Mouse (Mus musculus): ENCODE measurements around the gene A030005K14Rik. TPM values are rescaled to one million over a fixed set of nuclear protein-coding genes. Genes with fewer than 3 reads are reported as not detected.

The A030005K14Rik gene
- total RNA-seq (2023): not detected

DNA sequence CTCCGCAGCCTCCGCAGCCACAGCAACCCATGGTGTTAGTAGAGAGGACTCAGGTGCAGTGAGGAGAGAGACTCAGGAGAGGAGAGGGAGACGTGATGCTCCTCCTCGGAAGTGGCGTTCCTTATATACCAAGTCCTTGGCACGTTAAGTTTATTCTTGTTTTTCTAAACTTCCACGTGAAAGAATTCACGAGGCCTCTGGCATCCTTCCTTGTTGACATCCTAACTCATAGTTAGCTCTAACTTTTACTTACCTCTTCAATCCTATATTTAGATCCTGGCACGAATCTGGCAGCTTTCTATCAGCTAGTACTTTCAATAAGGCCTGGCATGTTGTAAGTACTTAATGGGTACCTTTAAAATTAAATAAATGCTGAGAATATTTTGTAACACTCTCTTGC, at the start of gene A030005K14Rik:
A030005K14Rik (minus strand) TSS at position 101 of the 400 bp plus-strand sequence.

DNA sequence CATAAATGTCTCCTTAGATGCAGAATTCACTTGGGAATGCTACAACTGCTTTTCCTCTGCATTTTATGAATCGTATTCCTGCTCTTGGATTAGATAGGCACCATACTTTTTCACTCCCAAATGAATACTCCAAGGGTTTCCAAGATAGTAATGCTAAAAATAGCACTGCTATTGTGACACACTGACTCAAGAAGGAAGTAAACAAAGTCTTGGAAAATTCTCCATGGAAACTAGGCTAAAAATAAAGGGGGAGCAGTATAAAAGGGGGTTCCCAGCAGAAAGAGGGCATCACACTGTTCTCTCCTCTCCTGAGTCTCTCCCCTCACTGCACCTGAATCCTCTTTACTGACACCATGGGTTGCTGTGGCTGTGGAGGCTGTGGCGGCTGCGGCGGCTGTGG, 1.5 kb upstream of the A030005K14Rik start, which contains the start of gene Krtap28-13:
Krtap28-13 (plus strand) TSS at position 288 of the 400 bp plus-strand sequence.

DNA sequence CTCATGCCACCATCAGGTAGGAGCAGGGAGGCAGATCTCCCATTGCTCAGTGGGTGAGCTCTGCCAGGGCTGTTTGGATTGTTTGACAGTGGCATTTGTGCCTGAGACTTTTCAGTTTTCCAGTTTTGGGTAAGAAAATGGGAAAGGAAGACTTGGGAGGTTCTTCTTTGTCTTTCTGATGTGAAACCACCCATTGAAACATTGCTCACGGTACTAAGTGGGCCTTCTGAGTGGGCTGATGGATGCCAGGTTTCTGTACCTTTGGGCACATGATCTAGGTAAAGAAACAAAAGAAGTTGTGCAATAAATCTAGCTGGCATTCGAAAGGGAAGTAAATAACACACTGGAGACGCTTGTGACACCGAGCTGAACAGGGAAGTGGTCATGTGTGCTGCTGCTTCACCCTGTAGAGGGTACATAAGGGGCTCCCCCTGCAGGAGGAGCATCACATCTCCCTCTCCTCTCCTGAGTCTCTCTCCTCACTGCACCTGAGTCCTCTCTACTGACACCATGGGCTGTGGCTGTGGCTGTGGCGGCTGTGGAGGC, 14.2 kb downstream of the A030005K14Rik start, which contains the start of gene Gm47969:
Gm47969 (plus strand) TSS at position 51 of the 546 bp plus-strand sequence.

DNA sequence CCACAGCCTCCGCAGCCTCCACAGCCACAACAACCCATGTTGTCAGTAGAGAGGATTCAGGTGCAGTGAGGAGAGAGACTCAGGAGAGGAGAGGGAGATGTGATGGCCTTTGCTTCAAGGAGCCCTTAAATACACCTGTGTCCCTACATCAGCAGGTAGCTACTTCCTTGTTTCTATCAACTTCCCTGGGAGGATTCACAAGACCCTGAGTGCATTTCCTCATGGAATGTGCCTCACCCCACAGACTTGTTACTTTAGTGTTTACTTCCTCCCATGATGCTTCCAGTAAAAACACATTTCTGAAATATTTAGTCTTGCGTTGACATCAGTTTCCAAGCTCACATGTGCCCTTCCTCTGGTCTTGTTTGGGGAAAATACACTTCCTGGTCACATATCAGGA, 16.8 kb downstream of the A030005K14Rik start, which contains the start of gene Krtap28-10:
Krtap28-10 (minus strand) TSS at position 101 of the 400 bp plus-strand sequence.

GRCm38 (mm10) chr1:83038109-83038672, 21.0 kb downstream of the A030005K14Rik start, which contains the start of gene Slc19a3:
Slc19a3 (minus strand) TSS chr1:83038448.

Other genes with a start within 250 kb of the A030005K14Rik start
- gene Agfg1, start 219.9 kb downstream of the A030005K14Rik start, total RNA-seq (2023): 10 to 100 TPM; 49.2 to 51.1 TPM
- not detected for gene A030005L19Rik, start 146.1 kb downstream of the A030005K14Rik start, total RNA-seq (2023)
- gene A030014E15Rik, start 134.5 kb downstream of the A030005K14Rik start, total RNA-seq (2023): not detected
- not detected for gene Gm6217, start 128.0 kb downstream of the A030005K14Rik start, total RNA-seq (2023)
- gene A030003K21Rik, start 116.0 kb downstream of the A030005K14Rik start, total RNA-seq (2023): not detected
- gene Gm7544, start 103.4 kb downstream of the A030005K14Rik start, total RNA-seq (2023): not detected
- gene Gm47955, start 99.1 kb downstream of the A030005K14Rik start, total RNA-seq (2023): not detected
- gene Gm47959, start 58.8 kb downstream of the A030005K14Rik start, total RNA-seq (2023): not detected
- not detected for gene Slc19a3, start 20.9 kb downstream of the A030005K14Rik start, total RNA-seq (2023)
- not detected for gene Krtap28-10, start 16.9 kb downstream of the A030005K14Rik start, total RNA-seq (2023)
- not detected for gene Gm47969, start 14.4 kb downstream of the A030005K14Rik start, total RNA-seq (2023)
- gene Krtap28-13, start 1.6 kb upstream of the A030005K14Rik start, total RNA-seq (2023): not detected
- not detected for gene Ccl20, start 57.4 kb upstream of the A030005K14Rik start, total RNA-seq (2023)
- gene Daw1, start 100.4 kb upstream of the A030005K14Rik start, total RNA-seq (2023): not detected

Measured in neutrophil, adult 59 days (primary cell).